Mouse (Mus musculus) forebrain, postnatal 0 days (tissue): Measurements from ENCODE around the gene Crygb. TPM values are rescaled to one million over a fixed set of nuclear protein-coding genes. Genes with fewer than 3 reads are reported as not detected.

Experiments used
- ATAC-seq: fragments of 200-750 bp; cut with Nextera tagmentation; 2 replicates; pipeline ENCODE4 v1.8.0; 2017; ENCODE audit warnings: mild to moderate bottlenecking, moderate library complexity
- DNase-seq: peaks from one replicate; pipeline ENCODE4 v3.0.0-alpha.2; 2015
- H3K27ac ChIP-seq: fragments of 300-500 bp; sonication (generic); 2 replicates; pipeline ENCODE4 v1.5.1; 2014; ENCODE audit warnings: low read depth, mild to moderate bottlenecking, antibody characterized with exemption, low read length, moderate library complexity, mixed read lengths
- H3K27me3 ChIP-seq: fragments of 300-500 bp; sonication (generic); 2 replicates; pipeline ENCODE4 v1.6.1; 2014; ENCODE audit warnings: mild to moderate bottlenecking, low read length, mixed read lengths; ENCODE audit not compliant: insufficient read depth
- H3K36me3 ChIP-seq: fragments of 300-500 bp; sonication (generic); 2 replicates; pipeline ENCODE4 v1.6.1; 2014; ENCODE audit warnings: mild to moderate bottlenecking, moderate library complexity; ENCODE audit not compliant: insufficient read depth
- H3K4me1 ChIP-seq: fragments of 300-500 bp; sonication (generic); 2 replicates; pipeline ENCODE4 v1.6.1; 2014; ENCODE audit warnings: antibody characterized with exemption; ENCODE audit not compliant: insufficient read depth
- H3K4me2 ChIP-seq: fragments of 300-500 bp; sonication (generic); 2 replicates; pipeline ENCODE4 v1.6.1; 2014; ENCODE audit warnings: low read depth, mild to moderate bottlenecking, moderate library complexity
- H3K4me3 ChIP-seq: fragments of 300-500 bp; sonication (generic); 2 replicates; pipeline ENCODE4 v1.5.1; 2014; ENCODE audit warnings: low read depth, low read length, mixed read lengths
- H3K9ac ChIP-seq: fragments of 300-500 bp; sonication (generic); 2 replicates; pipeline ENCODE4 v1.6.1; 2014; ENCODE audit warnings: mild to moderate bottlenecking
- H3K9me3 ChIP-seq: fragments of 300-500 bp; sonication (generic); 2 replicates; pipeline ENCODE4 v1.6.1; 2016; ENCODE audit warnings: low read length
- CTCF ChIP-seq: sonication (generic); IDR thresholded peaks from 2 replicates; pipeline ENCODE4 v1.5.1; 2016; ENCODE audit warnings: antibody characterized with exemption, control low read depth, low read depth
- WGBS: fragments of 180-500 bp; shearing (Covaris S2); extraction: QIAGEN DNeasy Blood & Tissue Kit; methylation state at CpG from one replicate; pipeline ENCODE4 v1.1.7; 2014; 5-methylcytosine and 5-hydroxymethylcytosine counted together
- polyA plus RNA-seq: library from polyadenylated mRNA; unstranded; fragments of >200 nt; fragmentation: Nextera tagmentation; extraction: Ambion mirVana; gene quantifications from 2 replicates; pipeline ENCODE4 v1.2.1, GENCODE M21; 2015
- total RNA-seq: library from RNA; depleted of rRNA; stranded (reverse); fragments of >200 nt; gene quantifications from 2 replicates; pipeline ENCODE4 v1.2.3, GENCODE M21; 2014

Crygb gene
- total and polyA plus RNA-seq, 2 experiments from 2014 or later, result 0.52 TPM; not detected in 1

- Histone ChIP-seq H3K4me2 (no peak within 1 kb of the TSS), H3K27ac (no peak within 1 kb of the TSS), H3K4me3 (no peak within 1 kb of the TSS), H3K4me1 (no peaks in the 10 kb centered on the region), H3K9me3 (no peaks in the 10 kb centered on the region), H3K9ac (no peak within 1 kb of the TSS), H3K36me3 (no peaks in the 10 kb centered on the region), H3K27me3 (no peaks in the 10 kb centered on the region)
- DNase-seq (no peak), ATAC-seq (no peak)
- TF ChIP-seq CTCF, result no peak
- 87% methylated on average over 11 of the region's 11 CpGs for WGBS
Measured at GRCm38 (mm10) chr1:65103273-65103672, 21.2 kb upstream of the Crygb start, which contains the start of gene Cryga. Gene Cryga, minus strand, starts transcription at chr1:65103373.

DNA sequence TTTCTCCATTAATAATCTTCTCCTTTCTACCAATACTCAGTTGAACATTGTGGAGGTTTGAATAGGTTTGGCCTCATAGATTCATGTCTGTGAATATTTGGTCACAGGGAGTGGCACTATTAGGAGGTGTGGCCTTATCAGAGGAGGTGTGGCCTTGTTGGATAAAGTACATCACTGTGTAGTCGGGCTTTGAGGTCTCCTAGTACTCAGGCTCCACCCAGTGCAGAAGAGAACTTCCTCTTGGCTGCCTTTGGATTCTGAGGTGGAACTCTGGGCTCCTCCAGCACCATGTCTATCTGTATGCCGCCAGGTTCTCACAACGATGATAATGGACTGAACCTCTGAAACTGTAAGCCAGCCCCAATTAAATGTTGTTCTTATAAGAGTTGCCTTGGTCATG lies 14.9 kb upstream of the Crygb start:
- Histone ChIP-seq H3K27me3 (no peaks in the 10 kb centered on the region), H3K4me2 (no peak overlapping the region), H3K9me3 (no peaks in the 10 kb centered on the region), H3K4me1 (no peaks in the 10 kb centered on the region), H3K27ac (no peak overlapping the region), H3K36me3 (no peaks in the 10 kb centered on the region), H3K9ac (no peak overlapping the region), H3K4me3 (no peak overlapping the region)
- ATAC-seq, result no peak
- 90% methylated on average over 3 of the region's 3 CpGs for WGBS
- DNase-seq, result no peak
- TF ChIP-seq CTCF, result no peak

DNA sequence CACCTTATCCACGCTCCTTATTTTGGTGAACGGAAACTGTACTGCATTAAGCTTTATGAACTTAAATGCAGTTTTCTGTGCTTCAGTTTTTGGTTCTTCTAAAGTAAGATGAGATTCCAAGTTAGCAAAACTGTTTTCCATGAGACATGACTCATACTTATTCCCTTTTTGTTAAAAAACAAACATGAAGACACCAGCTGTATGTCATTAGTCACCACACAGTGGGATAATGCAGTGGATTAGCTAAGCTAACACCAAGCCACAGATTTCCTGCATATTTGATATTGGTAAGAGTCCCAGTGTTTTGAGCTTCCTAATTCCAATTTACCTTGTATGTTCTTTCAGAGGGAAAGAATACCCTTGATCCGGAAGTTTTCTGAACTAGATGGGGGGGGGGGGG lies 9.5 kb upstream of the Crygb start:
- no peaks in the 10 kb centered on the region for H3K4me1 ChIP-seq
- no peak overlapping the region for H3K9ac ChIP-seq
- H3K4me2 ChIP-seq, result no peak overlapping the region
- no peaks in the 10 kb centered on the region for H3K9me3 ChIP-seq
- DNase-seq (no peak), ATAC-seq (no peak)
- no peak for TF ChIP-seq CTCF
- H3K27ac ChIP-seq, result no peak overlapping the region
- H3K36me3 ChIP-seq, result no peaks in the 10 kb centered on the region
- no peak overlapping the region for H3K4me3 ChIP-seq
- no peaks in the 10 kb centered on the region for H3K27me3 ChIP-seq
- 89% methylated on average over 3 of the region's 3 CpGs for WGBS

DNA sequence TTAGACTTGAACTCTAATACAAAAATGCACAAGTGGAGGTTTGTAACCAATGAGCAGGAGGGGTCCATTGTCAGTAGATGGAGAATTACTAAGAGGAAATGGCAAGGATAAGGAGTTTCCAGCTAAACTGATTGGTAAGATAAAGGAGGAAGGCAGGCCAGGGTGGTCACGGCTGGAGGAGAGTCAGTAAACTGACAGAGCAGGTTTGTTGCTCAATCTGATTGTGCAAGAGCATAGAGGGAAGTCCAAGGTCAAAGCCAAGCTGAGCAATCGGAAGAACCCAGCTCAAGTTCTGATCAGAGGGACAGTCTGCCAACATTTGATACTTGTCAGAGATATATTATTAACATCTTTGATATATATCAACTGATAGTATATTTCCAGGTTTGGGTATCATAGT lies 8.3 kb upstream of the Crygb start:
- Histone ChIP-seq H3K9me3 (no peaks in the 10 kb centered on the region), H3K9ac (no peak overlapping the region), H3K27me3 (no peaks in the 10 kb centered on the region), H3K4me1 (no peaks in the 10 kb centered on the region), H3K36me3 (no peaks in the 10 kb centered on the region), H3K27ac (no peak overlapping the region), H3K4me3 (no peak overlapping the region), H3K4me2 (no peak overlapping the region)
- no peak for TF ChIP-seq CTCF
- ATAC-seq (no peak), DNase-seq (no peak)
- 82% methylated on average over 2 of the region's 2 CpGs for WGBS

DNA sequence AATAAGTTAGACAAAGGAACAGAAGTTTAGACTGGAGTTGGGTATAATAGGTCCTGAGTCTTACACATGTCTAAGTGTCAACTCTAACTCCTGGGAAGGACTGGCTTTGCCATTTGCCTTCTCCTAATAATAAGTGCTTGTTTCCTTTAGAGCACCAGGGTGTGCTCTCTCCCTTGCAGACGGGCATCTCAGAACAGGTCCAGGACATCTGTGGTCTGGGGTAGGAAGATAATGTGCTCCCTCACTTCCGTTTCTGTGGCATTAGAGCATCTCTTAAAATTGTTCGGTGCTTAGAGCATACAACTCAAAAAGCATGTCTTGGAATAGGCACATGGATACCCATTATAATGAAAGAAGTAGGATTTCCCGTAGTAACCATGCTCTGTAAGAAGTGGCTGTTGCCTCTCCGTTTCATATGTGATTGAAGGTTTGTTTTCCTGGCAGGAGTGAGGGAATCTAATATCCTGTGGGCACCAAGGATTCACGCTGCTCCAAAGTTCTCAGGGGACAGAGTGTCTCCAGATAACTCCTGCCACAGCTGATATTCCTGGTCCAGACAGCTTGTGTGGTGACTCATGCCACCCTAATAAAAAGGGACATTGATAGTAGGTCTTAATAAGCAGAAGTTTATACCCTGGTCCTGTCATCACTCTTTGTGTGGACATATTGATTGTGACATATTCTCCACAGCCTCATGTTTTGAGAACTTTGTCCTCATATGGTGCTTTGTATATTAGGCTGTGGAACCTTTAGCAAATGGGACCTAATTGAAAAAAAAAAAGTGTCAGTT lies 6.7 kb upstream of the Crygb start:
- H3K36me3 ChIP-seq, result no peaks in the 10 kb centered on the region
- no peak for TF ChIP-seq CTCF
- no peak overlapping the region for H3K27ac ChIP-seq
- no peak overlapping the region for H3K4me3 ChIP-seq
- WGBS, result 84% methylated on average over 6 of the region's 6 CpGs
- no peak overlapping the region for H3K9ac ChIP-seq
- no peaks in the 10 kb centered on the region for H3K27me3 ChIP-seq
- H3K9me3 ChIP-seq, result no peaks in the 10 kb centered on the region
- DNase-seq (no peak), ATAC-seq (no peak)
- H3K4me1 ChIP-seq, result no peaks in the 10 kb centered on the region
- no peak overlapping the region for H3K4me2 ChIP-seq

DNA sequence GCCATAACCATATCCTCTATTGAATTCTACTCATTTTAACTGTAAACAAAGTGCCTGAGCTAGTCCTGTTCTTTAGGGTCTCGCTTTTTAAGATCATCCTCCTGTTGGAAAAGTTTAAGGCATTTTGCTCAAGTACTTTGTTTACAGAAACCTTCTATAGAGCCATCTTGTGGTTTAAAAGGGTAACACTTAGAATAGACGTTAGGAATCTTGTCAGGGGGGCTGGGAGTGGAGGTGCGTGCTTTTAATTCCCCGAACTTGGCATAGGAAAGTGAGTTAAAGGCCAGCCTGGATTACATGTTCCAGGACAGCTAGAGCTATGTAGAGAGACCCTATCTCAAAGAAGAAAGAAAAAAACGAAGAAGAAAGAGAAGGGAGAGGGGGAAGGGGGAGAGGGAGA lies 6.5 kb downstream of the Crygb start:
- Histone ChIP-seq H3K27me3 (no peaks in the 10 kb centered on the region), H3K36me3 (no peaks in the 10 kb centered on the region), H3K4me1 (no peaks in the 10 kb centered on the region), H3K9ac (no peak overlapping the region), H3K27ac (no peak overlapping the region), H3K9me3 (no peaks in the 10 kb centered on the region), H3K4me2 (no peak overlapping the region), H3K4me3 (no peak overlapping the region)
- ATAC-seq, result no peak
- WGBS, result 19% methylated on average over 5 of the region's 5 CpGs
- TF ChIP-seq CTCF, result peak; percentile 56
- no peak for DNase-seq

DNA sequence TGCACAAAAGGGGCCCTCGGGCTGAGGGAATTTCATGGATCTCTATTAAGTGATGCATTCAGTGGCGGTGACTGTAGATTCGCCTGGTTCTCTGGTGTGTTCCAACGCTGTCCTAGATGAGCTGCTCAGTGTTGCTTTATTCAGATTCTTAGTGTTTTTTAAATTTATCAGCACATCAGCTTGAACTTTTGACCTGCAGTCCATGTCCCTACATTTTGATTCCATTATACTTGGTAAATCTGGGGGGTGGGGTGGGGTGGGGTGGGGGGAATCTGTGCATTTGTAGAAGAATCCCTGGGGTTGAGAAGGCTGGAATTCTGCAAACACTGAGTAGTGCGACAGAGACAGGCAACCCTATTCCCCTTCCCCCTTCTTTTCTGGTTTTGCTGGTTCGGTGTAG lies 8.5 kb downstream of the Crygb start, which contains the start of gene Crygc:
Crygc (minus strand) TSS at position 101 of the 400 bp plus-strand sequence.
- Histone ChIP-seq H3K36me3 (no peaks in the 10 kb centered on the region), H3K4me3 (no peak within 1 kb of the TSS), H3K4me2 (no peak within 1 kb of the TSS), H3K9ac (no peak within 1 kb of the TSS), H3K4me1 (no peaks in the 10 kb centered on the region), H3K27me3 (no peaks in the 10 kb centered on the region), H3K27ac (no peak within 1 kb of the TSS), H3K9me3 (no peaks in the 10 kb centered on the region)
- 58% methylated on average over 6 of the region's 6 CpGs for WGBS
- no peak for DNase-seq
- TF ChIP-seq CTCF, result no peak
- ATAC-seq, result no peak
